Mouse (Mus musculus) neural tube, embryonic 15.5 days (tissue): ENCODE measurements around the gene Otud1. TPM values are rescaled to one million over a fixed set of nuclear protein-coding genes. Genes with fewer than 3 reads are reported as not detected.

Source experiments
- ATAC-seq: fragments of 200-750 bp; cut with Nextera tagmentation; 2 replicates; pipeline ENCODE4 v1.8.0; 2017; ENCODE audit warnings: mild to moderate bottlenecking, moderate TSS enrichment, moderate library complexity; ENCODE audit not compliant: low FRiP score
- H3K27ac ChIP-seq: fragments of 300-500 bp; sonication (generic); replicated peaks from 2 replicates; pipeline ENCODE4 v1.5.1; 2015; ENCODE audit warnings: mild to moderate bottlenecking, inconsistent platforms
- H3K27me3 ChIP-seq: fragments of 300-500 bp; sonication (generic); replicated peaks from 2 replicates; pipeline ENCODE4 v1.6.1; 2015; ENCODE audit warnings: inconsistent platforms
- H3K36me3 ChIP-seq: fragments of 300-500 bp; sonication (generic); 2 replicates; pipeline ENCODE4 v1.6.1; 2015; ENCODE audit warnings: inconsistent platforms
- H3K4me1 ChIP-seq: fragments of 300-500 bp; sonication (generic); 2 replicates; pipeline ENCODE4 v1.6.1; 2015; ENCODE audit warnings: inconsistent platforms
- H3K4me2 ChIP-seq: fragments of 300-500 bp; sonication (generic); 2 replicates; pipeline ENCODE4 v1.6.1; 2015; ENCODE audit warnings: inconsistent platforms, mild to moderate bottlenecking, moderate library complexity
- H3K4me3 ChIP-seq: fragments of 300-500 bp; sonication (generic); replicated peaks from 2 replicates; pipeline ENCODE4 v1.5.1; 2015; ENCODE audit warnings: mild to moderate bottlenecking, inconsistent platforms
- H3K9ac ChIP-seq: fragments of 300-500 bp; sonication (generic); replicated peaks from 2 replicates; pipeline ENCODE4 v1.6.1; 2015; ENCODE audit warnings: mild to moderate bottlenecking, inconsistent platforms
- H3K9me3 ChIP-seq: fragments of 300-500 bp; sonication (generic); replicated peaks from 2 replicates; pipeline ENCODE4 v1.6.1; 2016; ENCODE audit warnings: inconsistent platforms
- WGBS: fragments of 180-500 bp; shearing (Covaris S2); methylation state at CpG from one replicate; pipeline ENCODE4 v1.1.7; 2015; ENCODE audit warnings: mixed read lengths; 5-methylcytosine and 5-hydroxymethylcytosine counted together
- polyA plus RNA-seq: library from polyadenylated mRNA; unstranded; fragments of >200 nt; fragmentation: Nextera tagmentation; extraction: Ambion mirVana; gene quantifications from 2 replicates; pipeline ENCODE4 v1.2.1, GENCODE M21; 2015

The Otud1 gene
- polyA plus RNA-seq, 1 experiment from 2014 or later: 1.4 TPM

- H3K27me3 ChIP-seq: peaks cover 21% of the 10 kb centered on the region
- under 1% methylated on average over 78 of the region's 108 CpGs for WGBS
Observed at GRCm38 (mm10) chr2:19657881-19658589, 483 bp downstream of the Otud1 start.

GRCm38 (mm10) chr2:19658661-19659384 is 1.3 kb downstream of the Otud1 start:
- Histone ChIP-seq H3K4me2 (peak overlapping the region; percentile 79), H3K9ac (peak overlapping the region; percentile 67), H3K27me3 (peaks cover 21% of the 10 kb centered on the region), H3K9me3 (no peaks in the 10 kb centered on the region), H3K4me3 (peak overlapping the region; percentile 63), H3K27ac (peak overlapping the region; percentile 87), H3K36me3 (no peaks in the 10 kb centered on the region), H3K4me1 (peaks cover 25% of the 10 kb centered on the region)
- 3% methylated on average over 49 of the region's 49 CpGs for WGBS
- ATAC-seq: no peak

More at GRCm38 (mm10) chr2:19657881-19658589, 483 bp downstream of the Otud1 start:
- Histone ChIP-seq H3K4me1 (peaks cover 25% of the 10 kb centered on the region), H3K36me3 (no peaks in the 10 kb centered on the region), H3K27ac (peak overlapping the region; percentile 87), H3K4me2 (peak overlapping the region; percentile 79), H3K9me3 (no peaks in the 10 kb centered on the region), H3K9ac (peak overlapping the region; percentile 67), H3K4me3 (peak overlapping the region; percentile 63)
- ATAC-seq: peak; percentile 86

GRCm38 (mm10) chr2:19660875-19661274 is 3.3 kb downstream of the Otud1 start:
- H3K9me3 ChIP-seq: no peaks in the 10 kb centered on the region
- no peak overlapping the region for H3K4me2 ChIP-seq
- ATAC-seq: no peak

GRCm38 (mm10) chr2:19663146-19663848 is 5.7 kb downstream of the Otud1 start:
- Histone ChIP-seq H3K9ac (no peak overlapping the region), H3K9me3 (no peaks in the 10 kb centered on the region), H3K27ac (no peak overlapping the region), H3K36me3 (no peaks in the 10 kb centered on the region), H3K4me3 (no peak overlapping the region), H3K4me1 (peaks cover 16% of the 10 kb centered on the region), H3K4me2 (no peak overlapping the region), H3K27me3 (peaks cover 5% of the 10 kb centered on the region; the same call in 1 of the 2 replicates)
- ATAC-seq: no peak
- 89% methylated on average over 4 of the region's 4 CpGs for WGBS

More at GRCm38 (mm10) chr2:19660875-19661274, 3.3 kb downstream of the Otud1 start:
- peaks cover 25% of the 10 kb centered on the region for H3K4me1 ChIP-seq
- no peak overlapping the region for H3K27ac ChIP-seq
- no peaks in the 10 kb centered on the region for H3K36me3 ChIP-seq
- H3K27me3 ChIP-seq: peaks cover 8% of the 10 kb centered on the region
- H3K4me3 ChIP-seq: no peak overlapping the region
- no peak overlapping the region for H3K9ac ChIP-seq

GRCm38 (mm10) chr2:19664147-19664546 is 6.6 kb downstream of the Otud1 start:
- WGBS: 75% methylated on average over 6 of the region's 6 CpGs
- Histone ChIP-seq H3K9me3 (no peaks in the 10 kb centered on the region), H3K36me3 (no peaks in the 10 kb centered on the region), H3K4me3 (no peak overlapping the region), H3K27me3 (peaks cover 3% of the 10 kb centered on the region; the same call in 1 of the 2 replicates), H3K4me2 (no peak overlapping the region), H3K9ac (no peak overlapping the region), H3K4me1 (peaks cover 8% of the 10 kb centered on the region), H3K27ac (no peak overlapping the region)
- no peak; the same call in 1 of the 2 replicates for ATAC-seq

GRCm38 (mm10) chr2:19664555-19665475 is 7.3 kb downstream of the Otud1 start:
- Histone ChIP-seq H3K4me1 (0 out of 2 replicates have a peak, but pooled peaks cover 4% of the 10 kb centered on the region), H3K27ac (no peak overlapping the region), H3K9ac (no peak overlapping the region), H3K9me3 (no peaks in the 10 kb centered on the region), H3K27me3 (no peaks in the 10 kb centered on the region), H3K4me2 (no peak overlapping the region), H3K4me3 (no peak overlapping the region), H3K36me3 (no peaks in the 10 kb centered on the region)
- WGBS: 50% methylated on average over 7 of the region's 7 CpGs
- no peak for ATAC-seq

GRCm38 (mm10) chr2:19665841-19666240 is 8.3 kb downstream of the Otud1 start:
- H3K27ac ChIP-seq: no peak overlapping the region
- no peaks in the 10 kb centered on the region for H3K4me1 ChIP-seq
- no peaks in the 10 kb centered on the region for H3K36me3 ChIP-seq
- H3K9ac ChIP-seq: no peak overlapping the region
- no peaks in the 10 kb centered on the region for H3K9me3 ChIP-seq
- H3K4me3 ChIP-seq: no peak overlapping the region
- ATAC-seq: no peak
- no peak overlapping the region for H3K4me2 ChIP-seq
- 56% methylated on average over 3 of the region's 3 CpGs for WGBS
- H3K27me3 ChIP-seq: no peaks in the 10 kb centered on the region

GRCm38 (mm10) chr2:19670851-19671688 is 13.5 kb downstream of the Otud1 start:
- ATAC-seq: no peak
- Histone ChIP-seq H3K9ac (no peak overlapping the region), H3K4me2 (no peak overlapping the region), H3K36me3 (no peaks in the 10 kb centered on the region), H3K4me3 (no peak overlapping the region), H3K27me3 (no peaks in the 10 kb centered on the region), H3K9me3 (no peaks in the 10 kb centered on the region), H3K4me1 (no peaks in the 10 kb centered on the region), H3K27ac (no peak overlapping the region)
- 85% methylated on average over 13 of the region's 13 CpGs for WGBS

GRCm38 (mm10) chr2:19682997-19683396 is 25.4 kb downstream of the Otud1 start:
- no peaks in the 10 kb centered on the region for H3K36me3 ChIP-seq
- H3K4me2 ChIP-seq: no peak overlapping the region

GRCm38 (mm10) chr2:19685489-19686147 is 28.1 kb downstream of the Otud1 start:
- no peak for ATAC-seq
- WGBS: 70% methylated on average over 14 of the region's 14 CpGs
- Histone ChIP-seq H3K9me3 (no peaks in the 10 kb centered on the region), H3K27ac (no peak overlapping the region), H3K36me3 (no peaks in the 10 kb centered on the region), H3K4me1 (no peaks in the 10 kb centered on the region), H3K9ac (no peak overlapping the region), H3K4me2 (no peak overlapping the region), H3K27me3 (no peaks in the 10 kb centered on the region), H3K4me3 (no peak overlapping the region)

More at GRCm38 (mm10) chr2:19682997-19683396, 25.4 kb downstream of the Otud1 start:
- Histone ChIP-seq H3K9me3 (no peaks in the 10 kb centered on the region), H3K9ac (no peak overlapping the region), H3K27me3 (no peaks in the 10 kb centered on the region), H3K27ac (no peak overlapping the region), H3K4me1 (no peaks in the 10 kb centered on the region), H3K4me3 (no peak overlapping the region)
- WGBS: 52% methylated on average over 3 of the region's 3 CpGs
- ATAC-seq: no peak
